Mouse (Mus musculus) midbrain, postnatal 0 days (tissue): ENCODE measurements at regions not wholly inside any gene's neighbourhood (a gene's known extent, or its start where the extent isn't known, plus 50 kb on each side); places are given as distances from the start of the nearest gene placed in this dataset.
A peak's percentile ranks its signal among the peaks of the same experiment; 100 is the strongest.
"Not testable (repeated sequence)": the region's sequence is repeated elsewhere in the genome, so short reads cannot be mapped to it uniquely, and the experiment has no call there.

ENCODE experiments used
- ATAC-seq: fragments of 200-750 bp; cut with Nextera tagmentation; 2 replicates; pipeline ENCODE4 v1.8.0; 2017; ENCODE audit warnings: moderate number of reproducible peaks, mild to moderate bottlenecking, moderate TSS enrichment, moderate library complexity; ENCODE audit not compliant: low FRiP score
- DNase-seq: peaks from one replicate; pipeline ENCODE4 v3.0.0-alpha.2; 2015; ENCODE audit warnings: low spot score
- H3K27ac ChIP-seq: fragments of 300-500 bp; sonication (generic); 2 replicates; pipeline ENCODE4 v1.5.1; 2014; ENCODE audit warnings: low read depth, mild to moderate bottlenecking, low read length, mixed read lengths
- H3K27me3 ChIP-seq: fragments of 300-500 bp; sonication (generic); 2 replicates; pipeline ENCODE4 v1.6.1; 2014; ENCODE audit warnings: low read length, control low read depth, mixed read lengths; ENCODE audit not compliant: insufficient read depth
- H3K36me3 ChIP-seq: fragments of 300-500 bp; sonication (generic); 2 replicates; pipeline ENCODE4 v1.6.1; 2014; ENCODE audit warnings: low read length, control low read depth, mixed read lengths; ENCODE audit not compliant: insufficient read depth
- H3K4me1 ChIP-seq: fragments of 300-500 bp; sonication (generic); 2 replicates; pipeline ENCODE4 v1.6.1; 2014; ENCODE audit warnings: mild to moderate bottlenecking, control low read depth, antibody characterized with exemption, low read length, mixed read lengths; ENCODE audit not compliant: insufficient read depth
- H3K4me2 ChIP-seq: fragments of 300-500 bp; sonication (generic); 2 replicates; pipeline ENCODE4 v1.6.1; 2014; ENCODE audit warnings: low read depth, mild to moderate bottlenecking, low read length, mixed read lengths; ENCODE audit not compliant: poor library complexity, severe bottlenecking
- H3K4me3 ChIP-seq: fragments of 300-500 bp; sonication (generic); 2 replicates; pipeline ENCODE4 v1.5.1; 2014; ENCODE audit warnings: low read depth, mild to moderate bottlenecking, low read length, moderate library complexity
- H3K9ac ChIP-seq: fragments of 300-500 bp; sonication (generic); replicated peaks from 2 replicates; pipeline ENCODE4 v1.6.1; 2014; ENCODE audit warnings: mild to moderate bottlenecking, low read length, moderate library complexity, mixed read lengths; ENCODE audit not compliant: poor library complexity, severe bottlenecking
- H3K9me3 ChIP-seq: fragments of 300-500 bp; sonication (generic); 2 replicates; pipeline ENCODE4 v1.6.1; 2016; ENCODE audit warnings: low read length, control low read depth
- CTCF ChIP-seq: IDR thresholded peaks from 2 replicates; pipeline ENCODE4 v1.5.1; 2016; ENCODE audit warnings: antibody characterized with exemption, mild to moderate bottlenecking
- WGBS: fragments of 180-500 bp; shearing (Covaris S2); extraction: QIAGEN DNeasy Blood & Tissue Kit; methylation state at CpG from one replicate; pipeline ENCODE4 v1.1.7; 2014; 5-methylcytosine and 5-hydroxymethylcytosine counted together

GRCm38 (mm10) chr3:31796621-31797020, 105.7 kb upstream of the Kcnmb2 start:
- Histone ChIP-seq H3K9ac (no peak overlapping the region), H3K4me2 (no peak overlapping the region), H3K36me3 (no peaks in the 10 kb centered on the region), H3K9me3 (no peaks in the 10 kb centered on the region), H3K27ac (no peak overlapping the region), H3K4me1 (no peaks in the 10 kb centered on the region), H3K27me3 (no peaks in the 10 kb centered on the region), H3K4me3 (no peak overlapping the region)
- 70% methylated on average over 2 of the region's 2 CpGs for WGBS
- TF ChIP-seq CTCF = no peak
- no peak for ATAC-seq
- DNase-seq = no peak

- peak; percentile 54; the same call in 1 of the 2 replicates for ATAC-seq
- H3K9me3 ChIP-seq = no peaks in the 10 kb centered on the region
- 61% methylated on average over 4 of the region's 4 CpGs for WGBS
Observed at GRCm38 (mm10) chr3:31799192-31799591, 103.1 kb upstream of the Kcnmb2 start.

GRCm38 (mm10) chr3:31804038-31804437, 98.3 kb upstream of the Kcnmb2 start:
- WGBS = 54% methylated on average over 5 of the region's 5 CpGs
- ATAC-seq (no peak), DNase-seq (no peak)
- H3K4me3 ChIP-seq = no peak overlapping the region
- H3K27ac ChIP-seq = no peak overlapping the region
- no peak for TF ChIP-seq CTCF
- H3K4me1 ChIP-seq = no peaks in the 10 kb centered on the region
- no peaks in the 10 kb centered on the region for H3K27me3 ChIP-seq
- no peaks in the 10 kb centered on the region for H3K36me3 ChIP-seq
- no peaks in the 10 kb centered on the region for H3K9me3 ChIP-seq
- H3K9ac ChIP-seq = no peak overlapping the region
- no peak overlapping the region for H3K4me2 ChIP-seq

More at GRCm38 (mm10) chr3:31799192-31799591, 103.1 kb upstream of the Kcnmb2 start:
- Histone ChIP-seq H3K27ac (no peak overlapping the region), H3K4me3 (no peak overlapping the region), H3K9ac (no peak overlapping the region), H3K4me1 (no peaks in the 10 kb centered on the region), H3K4me2 (no peak overlapping the region), H3K27me3 (no peaks in the 10 kb centered on the region), H3K36me3 (no peaks in the 10 kb centered on the region)
- TF ChIP-seq CTCF = no peak
- DNase-seq = no peak

DNA sequence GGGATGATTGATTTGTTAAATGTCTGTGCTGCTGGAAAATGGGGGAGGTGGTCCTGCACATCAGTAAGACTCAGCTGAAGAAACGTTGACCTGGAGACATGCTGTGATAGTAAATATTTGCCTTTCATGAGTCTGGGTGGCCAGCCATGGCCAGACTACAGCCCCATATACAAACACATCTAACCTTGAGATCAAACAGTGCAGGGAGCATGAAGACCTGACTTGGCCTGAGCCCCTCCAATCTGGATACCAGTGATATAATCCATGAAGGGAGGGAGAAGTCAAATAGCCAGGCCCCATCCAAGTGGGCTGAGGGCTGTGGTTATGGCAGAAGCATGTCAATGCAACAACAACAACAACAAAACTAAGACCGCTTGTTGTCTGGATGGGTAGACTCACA, 94.6 kb upstream of the Kcnmb2 start:
- DNase-seq = no peak
- Histone ChIP-seq H3K4me2 (no peak overlapping the region), H3K9ac (no peak overlapping the region), H3K36me3 (no peaks in the 10 kb centered on the region), H3K4me3 (no peak overlapping the region), H3K27ac (no peak overlapping the region), H3K9me3 (no peaks in the 10 kb centered on the region), H3K4me1 (no peaks in the 10 kb centered on the region), H3K27me3 (no peaks in the 10 kb centered on the region)
- WGBS = 68% methylated on average over 2 of the region's 2 CpGs
- no peak for TF ChIP-seq CTCF
- no peak for ATAC-seq

GRCm38 (mm10) chr3:31809131-31809530, 93.2 kb upstream of the Kcnmb2 start:
- not testable (repeated sequence) for H3K9ac ChIP-seq, H3K27ac ChIP-seq, DNase-seq, H3K9me3 ChIP-seq, H3K27me3 ChIP-seq, H3K4me3 ChIP-seq, ATAC-seq, H3K4me2 ChIP-seq, H3K4me1 ChIP-seq, H3K36me3 ChIP-seq
- 95% methylated on average over 13 of the region's 13 CpGs for WGBS

DNA sequence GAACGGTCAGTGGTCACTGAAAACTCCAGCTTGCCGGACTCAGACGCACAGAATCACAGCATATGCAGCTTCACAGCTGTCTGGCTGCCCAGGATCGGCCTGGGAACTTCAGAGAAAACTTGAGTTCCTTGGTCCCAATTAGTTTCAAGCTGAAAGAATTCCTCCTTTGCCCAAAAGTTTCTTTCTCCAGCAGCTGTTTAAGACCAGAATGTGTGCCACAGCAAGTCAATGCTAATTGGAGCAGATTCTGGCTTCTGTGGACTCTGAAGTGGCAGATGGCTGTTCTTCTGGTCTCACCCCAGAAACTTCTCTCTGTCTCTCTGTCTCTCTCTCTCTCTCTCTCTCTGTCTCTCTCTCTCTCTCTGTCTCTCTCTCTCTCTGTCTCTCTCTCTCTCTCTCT, 91.1 kb upstream of the Kcnmb2 start:
- Histone ChIP-seq H3K9ac (no peak overlapping the region), H3K4me3 (no peak overlapping the region), H3K27ac (no peak overlapping the region), H3K36me3 (no peaks in the 10 kb centered on the region), H3K4me2 (no peak overlapping the region), H3K27me3 (no peaks in the 10 kb centered on the region), H3K9me3 (no peaks in the 10 kb centered on the region), H3K4me1 (no peaks in the 10 kb centered on the region)
- no peak for TF ChIP-seq CTCF
- WGBS = 79% methylated on average over 4 of the region's 4 CpGs
- no peak for ATAC-seq
- DNase-seq = no peak

GRCm38 (mm10) chr3:31831913-31832312, 70.4 kb upstream of the Kcnmb2 start:
- Histone ChIP-seq H3K27ac (no peak overlapping the region), H3K27me3 (no peaks in the 10 kb centered on the region), H3K36me3 (no peaks in the 10 kb centered on the region), H3K9me3 (no peaks in the 10 kb centered on the region), H3K4me1 (no peaks in the 10 kb centered on the region), H3K9ac (no peak overlapping the region), H3K4me2 (no peak overlapping the region), H3K4me3 (no peak overlapping the region)
- no peak for DNase-seq
- 65% methylated on average over 1 of the region's 1 CpGs for WGBS
- no peak for TF ChIP-seq CTCF
- no peak for ATAC-seq
